In genomic region chr5:136394517-136395212, GRCm38 (mm10) we compare ENCODE assay signal across 24 mouse cellular contexts.
DNase-seq lines count a peak whose midpoint lies in the region; ATAC-seq and TF ChIP-seq lines count a peak whose summit lies in the region.
"Had no signal": no experiment of that assay in that cellular context is flagged by ENCODE, and none has a peak within 500 bp of the region (broad histone marks: within the 10 kb centered on the region; RNA-seq: fewer than 3 reads in every experiment).

No protein-coding gene starts in this region.

- H3K36me3 ChIP-seq in heart, embryonic 12.5 days, result peaks cover 14% of the 10 kb centered on the region; the same call in 1 of the 2 replicates
- H3K36me3 ChIP-seq in lung, embryonic 14.5 days (ENCODE audit: insufficient read depth), result 0 out of 2 replicates have a peak, but pooled peaks cover 9% of the 10 kb centered on the region
- H3K36me3 ChIP-seq: forebrain, embryonic 15.5 days; liver, embryonic 15.5 days; neural tube, embryonic 12.5 days had no signal

- H3K4me1 ChIP-seq in heart, embryonic 12.5 days (replicated peaks), result peaks cover 47% of the 10 kb centered on the region
- H3K4me1 ChIP-seq in bone marrow, adult 2 months (ENCODE audit: control insufficient read depth, insufficient read depth, low read length), result peaks cover 19% of the 10 kb centered on the region
- peaks cover 3% of the 10 kb centered on the region; the same call in 1 of the 2 replicates for H3K4me1 ChIP-seq in lung, embryonic 14.5 days (ENCODE audit: insufficient read depth)
- H3K4me1 ChIP-seq in cerebellum, adult 2 months (ENCODE audit: control insufficient read depth, insufficient read depth, low read length), result peaks cover 24% of the 10 kb centered on the region
- H3K4me1 ChIP-seq: forebrain, embryonic 15.5 days; midbrain, embryonic 13.5 days; neural tube, embryonic 12.5 days had no signal

- H3K27me3 ChIP-seq in heart, embryonic 12.5 days (replicated peaks), result no peaks in the 10 kb centered on the region
- no peaks in the 10 kb centered on the region for H3K27me3 ChIP-seq in lung, embryonic 14.5 days (ENCODE audit: insufficient read depth, low read length)
- no peaks in the 10 kb centered on the region for H3K27me3 ChIP-seq in cerebellum, adult 2 months (ENCODE audit: control insufficient read depth, insufficient read depth, low read length)
- H3K27me3 ChIP-seq: forebrain, embryonic 15.5 days; hindbrain, embryonic 12.5 days; liver, embryonic 15.5 days; midbrain, embryonic 13.5 days; neural tube, embryonic 12.5 days; Patski had no signal

- no peaks in the 10 kb centered on the region for H3K9me3 ChIP-seq in heart, embryonic 12.5 days (replicated peaks)
- H3K9me3 ChIP-seq in lung, embryonic 14.5 days (ENCODE audit: low read depth, low read length), result no peaks in the 10 kb centered on the region
- H3K9me3 ChIP-seq: forebrain, embryonic 15.5 days; hindbrain, embryonic 12.5 days; limb, embryonic 13.5 days; liver, embryonic 15.5 days; midbrain, embryonic 13.5 days; neural tube, embryonic 12.5 days had no signal

- peak overlapping the region; percentile 42 for H3K27ac ChIP-seq in heart, embryonic 12.5 days (ENCODE audit: poor library complexity, severe bottlenecking)
- peak overlapping the region; percentile 81 for H3K27ac ChIP-seq in bone marrow, adult 2 months (ENCODE audit: control insufficient read depth, insufficient read depth, low read depth, low read length, poor library complexity)
- peak overlapping the region; percentile 63; the same call in 1 of the 2 replicates for H3K27ac ChIP-seq in lung, embryonic 14.5 days (ENCODE audit: low read depth)
- no peak overlapping the region for H3K27ac ChIP-seq in cerebellum, adult 2 months (ENCODE audit: insufficient read depth, low read length)
- H3K27ac ChIP-seq: forebrain, embryonic 15.5 days; hindbrain, embryonic 12.5 days; limb, embryonic 13.5 days; liver, embryonic 15.5 days; midbrain, embryonic 13.5 days; neural tube, embryonic 12.5 days had no signal

- H3K4me3 ChIP-seq in heart, embryonic 12.5 days, result no peak overlapping the region
- no peak overlapping the region for H3K4me3 ChIP-seq in bone marrow, adult 2 months (replicated peaks; ENCODE audit: control insufficient read depth, low read depth, low read length)
- H3K4me3 ChIP-seq in lung, embryonic 14.5 days (ENCODE audit: low read depth, low read length), result no peak overlapping the region
- H3K4me3 ChIP-seq in cerebellum, adult 2 months (replicated peaks; ENCODE audit: insufficient read depth, low read depth, low read length), result no peak overlapping the region
- H3K4me3 ChIP-seq: forebrain, embryonic 15.5 days; hindbrain, embryonic 12.5 days; limb, embryonic 13.5 days; liver, embryonic 15.5 days; midbrain, embryonic 13.5 days; neural tube, embryonic 12.5 days had no signal

- TF ChIP-seq POLR2A in bone marrow, adult 2 months (IDR thresholded peaks at IDR 0.05; ENCODE audit: borderline replicate concordance, control insufficient read depth, low read depth, low read length), result no peak
- TF ChIP-seq POLR2A in cerebellum, adult 2 months (IDR thresholded peaks at IDR 0.05; ENCODE audit: borderline replicate concordance, insufficient read depth, low read length), result no peak

- ATAC-seq in heart, embryonic 12.5 days (ENCODE audit: insufficient number of reproducible peaks, low FRiP score), result no peak
- ATAC-seq in lung, embryonic 14.5 days (ENCODE audit: insufficient read depth), result peak; percentile 64
- ATAC-seq: CD4-positive, CD25-positive, alpha-beta regulatory T cell, adult 4 months; forebrain, embryonic 15.5 days; inflammation-experienced regulatory T-cells, adult 6 months; midbrain, embryonic 13.5 days; Patski had no signal

- no peak for TF ChIP-seq CTCF in bone marrow, adult 2 months (IDR thresholded peaks at IDR 0.05; ENCODE audit: control insufficient read depth, insufficient read depth, low read length)
- TF ChIP-seq CTCF in lung, embryonic 14.5 days (IDR thresholded peaks at IDR 0.05; ENCODE audit: low read depth), result no peak
- TF ChIP-seq CTCF in cerebellum, adult 2 months (IDR thresholded peaks at IDR 0.05; ENCODE audit: borderline replicate concordance, insufficient read depth, low read depth, low read length), result no peak

- H3K9ac ChIP-seq in heart, embryonic 12.5 days, result no peak overlapping the region
- no peak overlapping the region for H3K9ac ChIP-seq in lung, embryonic 14.5 days
- H3K9ac ChIP-seq: forebrain, embryonic 15.5 days; hindbrain, embryonic 12.5 days; limb, embryonic 13.5 days; liver, embryonic 15.5 days; midbrain, embryonic 13.5 days; neural tube, embryonic 12.5 days had no signal

- DNase-seq in heart, adult 11 months, result no peak
- DNase-seq in lung, embryonic 14.5 days, result peak; percentile 56
- DNase-seq in lung, postnatal 36 days, result peak; percentile 82
- DNase-seq in cerebellum, adult 2 months, result no peak
- no peak for DNase-seq in testis, postnatal 10 days (ENCODE audit: low spot score)
- no peak for DNase-seq in kidney, postnatal 10 days
- DNase-seq: adrenal gland, adult 8-10 months; cerebellum, adult 11 months; cerebellum, postnatal 14 days; embryo, embryonic 11 days; kidney, adult 9 months; right cerebral cortex, adult 18-20 months; thymus, postnatal 36 days had no signal

- no peak overlapping the region for H3K4me2 ChIP-seq in heart, embryonic 12.5 days
- no peak overlapping the region for H3K4me2 ChIP-seq in lung, embryonic 14.5 days
- H3K4me2 ChIP-seq: forebrain, embryonic 15.5 days; hindbrain, embryonic 12.5 days; limb, embryonic 13.5 days; liver, embryonic 15.5 days; midbrain, embryonic 13.5 days; neural tube, embryonic 12.5 days had no signal

- 63% methylated on average over 6 of the region's 6 CpGs for WGBS in heart, embryonic 12.5 days
- WGBS in bone marrow, adult 2 months, result 43% methylated on average over 6 of the region's 6 CpGs
- 56% methylated on average over 6 of the region's 6 CpGs for WGBS in lung, embryonic 14.5 days
- WGBS in cerebellum, adult 2 months, result 92% methylated on average over 6 of the region's 6 CpGs

Comparison
In these comparisons a context has a peak if more than half of its experiments do, and no peak if none do; other contexts are left out.
1. DNase-seq: peak in lung, embryonic 14.5 days (single experiment) and lung, postnatal 36 days (single experiment); none in heart, adult 11 months (single experiment), cerebellum, adult 2 months (0 of 2), testis, postnatal 10 days (single experiment) and kidney, postnatal 10 days (single experiment).